Mouse (Mus musculus): Measurements from ENCODE around the gene Daam2. TPM values are rescaled to one million over a fixed set of nuclear protein-coding genes. Genes with fewer than 3 reads are reported as not detected.

Gene Daam2
- polyA plus RNA-seq, 1 experiment from 2014 or later, result 4.0 TPM

DNA sequence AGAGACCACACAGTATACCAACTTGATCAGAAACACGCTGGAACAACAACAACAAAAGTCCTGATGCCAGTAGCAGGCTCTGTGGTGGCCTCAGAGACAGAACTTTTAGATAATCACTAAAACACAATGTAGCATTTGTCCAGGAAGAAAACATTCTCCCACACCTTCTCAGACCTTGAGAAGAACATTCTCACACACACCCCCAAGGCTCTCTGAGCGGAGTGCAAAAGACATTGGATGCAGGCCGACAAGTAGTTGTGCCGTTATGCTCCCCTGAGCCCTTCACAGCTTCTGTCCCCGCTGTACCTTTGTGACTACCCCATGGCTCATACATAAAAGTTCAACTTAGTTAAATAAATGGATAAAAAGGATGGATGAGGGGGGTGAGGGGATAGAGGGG is 37.6 kb downstream of the Daam2 start:
- H3K9me3 ChIP-seq (ENCODE audit: control insufficient read depth, low read length), result no peaks in the 10 kb centered on the region
- DNase-seq (ENCODE audit: low spot score), result no peak
- 79% methylated on average over 5 of the region's 5 CpGs for WGBS
- H3K36me3 ChIP-seq (ENCODE audit: control insufficient read depth, insufficient read depth, low read length), result no peaks in the 10 kb centered on the region
- H3K9ac ChIP-seq (ENCODE audit: low read depth, low read length), result no peak overlapping the region
- no peak overlapping the region for H3K27ac ChIP-seq (ENCODE audit: low read depth, low read length)
- H3K4me3 ChIP-seq (ENCODE audit: low read depth, low read length), result no peak overlapping the region
- ATAC-seq (ENCODE audit: low FRiP score), result no peak
- no peaks in the 10 kb centered on the region for H3K4me1 ChIP-seq (replicated peaks; ENCODE audit: control insufficient read depth, insufficient read depth, low read length)
- H3K4me2 ChIP-seq (replicated peaks; ENCODE audit: low read depth, low read length), result no peak overlapping the region
- H3K27me3 ChIP-seq (ENCODE audit: control insufficient read depth, insufficient read depth, low read length), result no peaks in the 10 kb centered on the region

DNA sequence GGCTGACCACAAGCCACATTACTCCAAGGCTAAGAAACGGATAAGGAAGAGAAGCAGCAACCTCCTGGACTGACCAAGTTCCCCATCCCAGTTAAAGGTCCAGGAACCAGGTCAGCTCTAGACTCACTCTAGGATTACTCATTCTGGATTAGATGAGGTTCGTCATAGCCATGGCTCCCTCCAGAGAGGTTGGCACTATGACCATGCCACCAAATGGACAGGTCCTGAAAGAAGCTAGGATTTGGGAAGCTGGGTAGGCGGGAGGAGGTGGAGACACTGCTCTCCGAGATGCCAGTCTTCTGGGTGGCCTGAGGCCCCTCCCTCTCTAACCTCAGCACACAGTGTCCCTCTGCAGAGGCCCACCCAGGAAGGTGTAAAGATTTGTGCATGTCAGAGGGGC is 38.2 kb downstream of the Daam2 start:
- H3K4me1 ChIP-seq (replicated peaks; ENCODE audit: control insufficient read depth, insufficient read depth, low read length), result no peaks in the 10 kb centered on the region
- H3K36me3 ChIP-seq (ENCODE audit: control insufficient read depth, insufficient read depth, low read length), result no peaks in the 10 kb centered on the region
- H3K9me3 ChIP-seq (ENCODE audit: control insufficient read depth, low read length), result no peaks in the 10 kb centered on the region
- DNase-seq (ENCODE audit: low spot score), result no peak
- WGBS, result 81% methylated on average over 4 of the region's 4 CpGs
- ATAC-seq (ENCODE audit: low FRiP score), result no peak
- no peak overlapping the region for H3K9ac ChIP-seq (ENCODE audit: low read depth, low read length)
- no peak overlapping the region for H3K27ac ChIP-seq (ENCODE audit: low read depth, low read length)
- H3K27me3 ChIP-seq (ENCODE audit: control insufficient read depth, insufficient read depth, low read length), result no peaks in the 10 kb centered on the region
- no peak overlapping the region for H3K4me2 ChIP-seq (replicated peaks; ENCODE audit: low read depth, low read length)
- H3K4me3 ChIP-seq (ENCODE audit: low read depth, low read length), result no peak overlapping the region

DNA sequence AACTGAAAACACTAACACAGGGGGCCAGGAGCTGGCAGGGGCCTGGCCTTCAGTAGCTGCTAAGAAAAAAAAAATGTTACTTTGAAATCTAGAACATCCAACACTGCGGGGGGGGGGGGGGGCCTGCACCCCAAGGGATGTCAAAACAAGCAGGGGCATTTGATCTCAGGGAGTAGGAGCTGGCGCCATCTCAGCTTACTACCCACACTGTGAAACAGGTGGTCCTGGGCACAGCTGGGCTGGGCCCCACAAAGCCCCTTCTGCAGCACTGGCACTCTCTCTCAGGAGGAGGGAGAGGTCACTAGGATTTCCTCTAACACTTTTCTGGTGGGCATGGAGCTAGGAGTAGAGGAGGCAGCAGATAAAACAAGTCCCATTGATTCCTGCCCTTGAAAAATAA is 39.6 kb downstream of the Daam2 start:
- 39% methylated on average over 2 of the region's 2 CpGs for WGBS
- no peaks in the 10 kb centered on the region for H3K9me3 ChIP-seq (ENCODE audit: control insufficient read depth, low read length)
- H3K4me3 ChIP-seq (ENCODE audit: low read depth, low read length), result no peak overlapping the region
- H3K9ac ChIP-seq (ENCODE audit: low read depth, low read length), result no peak overlapping the region
- no peaks in the 10 kb centered on the region for H3K36me3 ChIP-seq (ENCODE audit: control insufficient read depth, insufficient read depth, low read length)
- H3K27me3 ChIP-seq (ENCODE audit: control insufficient read depth, insufficient read depth, low read length), result no peaks in the 10 kb centered on the region
- DNase-seq (ENCODE audit: low spot score) (no peak), ATAC-seq (ENCODE audit: low FRiP score) (no peak)
- H3K27ac ChIP-seq (ENCODE audit: low read depth, low read length), result no peak overlapping the region
- no peaks in the 10 kb centered on the region for H3K4me1 ChIP-seq (replicated peaks; ENCODE audit: control insufficient read depth, insufficient read depth, low read length)
- no peak overlapping the region for H3K4me2 ChIP-seq (replicated peaks; ENCODE audit: low read depth, low read length)

DNA sequence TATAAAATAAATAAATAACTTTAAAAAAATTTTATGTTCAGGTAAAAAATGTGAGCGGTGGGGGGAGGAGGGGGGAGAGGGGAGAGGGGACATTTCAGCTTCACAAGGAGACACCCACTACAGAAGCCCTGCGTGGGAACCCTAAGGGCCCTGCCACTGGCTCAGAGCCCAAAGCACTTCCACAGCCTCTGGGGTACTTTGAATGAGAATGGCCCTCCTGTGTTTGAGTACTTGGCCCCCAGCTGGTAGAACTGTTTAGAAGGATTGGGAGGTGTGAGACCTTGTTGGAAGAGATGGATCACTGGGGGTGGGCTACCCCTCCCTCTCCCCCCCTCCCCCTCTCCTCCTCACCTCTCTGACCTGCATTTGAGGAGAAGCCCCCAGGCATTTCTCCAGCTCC is 41.7 kb downstream of the Daam2 start:
- ATAC-seq (ENCODE audit: low FRiP score) (no peak), DNase-seq (ENCODE audit: low spot score) (no peak)
- Histone ChIP-seq H3K9ac (ENCODE audit: low read depth, low read length) (no peak overlapping the region), H3K36me3 (ENCODE audit: control insufficient read depth, insufficient read depth, low read length) (no peaks in the 10 kb centered on the region), H3K4me2 (replicated peaks; ENCODE audit: low read depth, low read length) (no peak overlapping the region), H3K27me3 (ENCODE audit: control insufficient read depth, insufficient read depth, low read length) (no peaks in the 10 kb centered on the region), H3K9me3 (ENCODE audit: control insufficient read depth, low read length) (no peaks in the 10 kb centered on the region), H3K4me3 (ENCODE audit: low read depth, low read length) (no peak overlapping the region), H3K4me1 (replicated peaks; ENCODE audit: control insufficient read depth, insufficient read depth, low read length) (no peaks in the 10 kb centered on the region), H3K27ac (ENCODE audit: low read depth, low read length) (no peak overlapping the region)
- 31% methylated on average over 2 of the region's 2 CpGs for WGBS

DNA sequence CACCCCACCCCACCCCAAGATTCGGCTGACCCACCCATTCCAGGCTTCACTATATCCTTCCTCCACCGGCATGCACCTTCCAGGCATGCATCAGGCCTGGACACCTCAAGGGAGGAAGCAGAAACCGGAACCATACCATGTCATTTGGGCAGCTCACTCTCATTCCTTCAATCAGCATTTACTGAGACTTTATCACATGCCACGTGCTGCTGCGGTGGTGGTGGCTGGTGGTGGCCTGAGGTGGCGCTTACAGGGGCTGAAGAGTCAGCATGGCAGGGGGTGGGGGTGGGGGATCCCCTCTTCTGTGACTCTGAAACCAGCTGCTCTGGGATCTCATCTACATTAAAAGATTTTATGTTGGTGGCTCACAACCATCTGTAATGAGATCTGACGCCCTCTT is 42.1 kb downstream of the Daam2 start:
- no peak overlapping the region for H3K27ac ChIP-seq (ENCODE audit: low read depth, low read length)
- no peak overlapping the region for H3K4me3 ChIP-seq (ENCODE audit: low read depth, low read length)
- no peak for DNase-seq (ENCODE audit: low spot score)
- no peaks in the 10 kb centered on the region for H3K27me3 ChIP-seq (ENCODE audit: control insufficient read depth, insufficient read depth, low read length)
- WGBS, result 59% methylated on average over 7 of the region's 7 CpGs
- no peak overlapping the region for H3K4me2 ChIP-seq (replicated peaks; ENCODE audit: low read depth, low read length)
- no peaks in the 10 kb centered on the region for H3K36me3 ChIP-seq (ENCODE audit: control insufficient read depth, insufficient read depth, low read length)
- H3K9ac ChIP-seq (ENCODE audit: low read depth, low read length), result no peak overlapping the region
- ATAC-seq (ENCODE audit: low FRiP score), result no peak
- H3K9me3 ChIP-seq (ENCODE audit: control insufficient read depth, low read length), result no peaks in the 10 kb centered on the region
- H3K4me1 ChIP-seq (replicated peaks; ENCODE audit: control insufficient read depth, insufficient read depth, low read length), result no peaks in the 10 kb centered on the region

DNA sequence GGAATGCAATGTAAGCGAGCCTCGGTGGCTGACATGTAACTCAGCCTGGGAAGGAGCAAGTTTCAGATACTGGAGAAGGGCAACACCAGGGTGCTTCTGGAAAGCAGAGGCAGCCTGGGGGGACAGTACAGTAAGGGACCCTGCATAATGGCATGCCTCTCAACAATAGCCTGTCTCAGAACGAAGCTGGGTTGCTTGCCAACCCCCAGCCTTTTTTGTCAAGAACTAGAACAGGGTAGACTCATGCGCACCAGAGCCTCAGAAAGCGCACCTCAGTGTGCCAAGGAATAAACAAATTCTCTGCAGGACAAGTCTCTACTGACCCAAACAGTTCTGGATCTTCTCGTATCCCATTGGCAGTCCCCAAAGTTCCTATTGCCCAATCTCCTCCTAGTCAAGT is 43.5 kb downstream of the Daam2 start:
- Histone ChIP-seq H3K4me2 (replicated peaks; ENCODE audit: low read depth, low read length) (no peak overlapping the region), H3K27me3 (ENCODE audit: control insufficient read depth, insufficient read depth, low read length) (no peaks in the 10 kb centered on the region), H3K9ac (ENCODE audit: low read depth, low read length) (no peak overlapping the region), H3K36me3 (ENCODE audit: control insufficient read depth, insufficient read depth, low read length) (no peaks in the 10 kb centered on the region), H3K9me3 (ENCODE audit: control insufficient read depth, low read length) (no peaks in the 10 kb centered on the region), H3K27ac (ENCODE audit: low read depth, low read length) (no peak overlapping the region), H3K4me3 (ENCODE audit: low read depth, low read length) (no peak overlapping the region), H3K4me1 (replicated peaks; ENCODE audit: control insufficient read depth, insufficient read depth, low read length) (no peaks in the 10 kb centered on the region)
- ATAC-seq (ENCODE audit: low FRiP score), result no peak
- no peak for DNase-seq (ENCODE audit: low spot score)
- WGBS, result 76% methylated on average over 6 of the region's 6 CpGs

DNA sequence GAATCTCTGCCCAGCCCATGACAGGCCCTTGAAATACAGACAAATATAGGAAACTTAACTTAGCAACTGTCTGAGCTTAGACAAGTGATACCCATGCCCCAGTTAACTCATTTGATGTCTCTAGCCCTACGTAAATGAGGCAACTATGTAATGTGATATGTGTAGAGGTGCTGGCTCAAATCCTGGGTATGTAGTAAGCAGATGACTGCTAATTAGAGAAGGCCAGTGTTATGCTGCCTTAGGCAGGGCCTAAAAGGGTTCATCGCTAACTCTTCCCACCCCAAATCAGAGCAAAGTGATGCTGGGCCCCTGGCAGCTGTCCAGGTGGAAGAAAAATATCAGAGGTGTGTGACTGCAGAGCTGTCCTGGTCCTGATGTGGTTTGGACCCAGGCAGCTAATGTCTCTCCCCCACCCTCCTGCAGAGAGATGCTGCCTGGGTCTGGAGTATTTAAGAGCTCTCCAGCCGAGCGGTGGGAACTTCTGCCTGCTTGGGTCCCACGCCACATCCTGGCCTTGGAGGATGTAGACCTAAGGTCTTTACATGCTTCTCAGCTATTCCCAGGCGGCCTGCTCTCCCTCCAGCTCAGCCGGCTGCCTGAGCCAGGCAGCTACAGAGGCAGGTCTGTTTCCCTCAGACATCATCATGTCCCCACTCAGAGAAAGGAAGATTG is 44.4 kb downstream of the Daam2 start:
- H3K9me3 ChIP-seq (ENCODE audit: control insufficient read depth, low read length), result no peaks in the 10 kb centered on the region
- DNase-seq (ENCODE audit: low spot score), result no peak
- H3K4me3 ChIP-seq (ENCODE audit: low read depth, low read length), result no peak overlapping the region
- no peak for ATAC-seq (ENCODE audit: low FRiP score)
- H3K4me2 ChIP-seq (replicated peaks; ENCODE audit: low read depth, low read length), result no peak overlapping the region
- no peak overlapping the region for H3K9ac ChIP-seq (ENCODE audit: low read depth, low read length)
- no peaks in the 10 kb centered on the region for H3K4me1 ChIP-seq (replicated peaks; ENCODE audit: control insufficient read depth, insufficient read depth, low read length)
- no peaks in the 10 kb centered on the region for H3K27me3 ChIP-seq (ENCODE audit: control insufficient read depth, insufficient read depth, low read length)
- H3K36me3 ChIP-seq (ENCODE audit: control insufficient read depth, insufficient read depth, low read length), result no peaks in the 10 kb centered on the region
- 81% methylated on average over 7 of the region's 7 CpGs for WGBS
- H3K27ac ChIP-seq (ENCODE audit: low read depth, low read length), result no peak overlapping the region

DNA sequence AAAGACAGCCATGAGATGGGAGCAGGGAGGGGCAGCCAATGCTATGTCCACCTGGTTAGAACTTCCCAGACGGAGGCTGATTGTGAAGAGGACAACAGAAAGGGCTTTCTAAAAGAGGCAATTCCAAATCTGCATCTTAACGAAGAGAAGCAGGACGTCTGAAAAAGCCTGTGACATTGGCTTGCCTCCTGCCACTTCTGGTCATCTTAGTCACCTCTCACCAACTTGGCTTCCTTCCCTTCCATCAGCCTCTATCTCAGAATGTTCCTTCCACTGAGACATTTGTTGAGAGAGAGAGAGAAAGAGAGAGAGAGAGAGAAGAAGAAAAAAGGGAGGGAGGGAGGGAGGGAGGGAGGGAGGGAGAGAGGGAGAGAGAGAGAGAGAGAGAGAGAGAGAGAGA is 47.1 kb downstream of the Daam2 start:
- 79% methylated on average over 3 of the region's 3 CpGs for WGBS
- Histone ChIP-seq H3K27me3 (ENCODE audit: control insufficient read depth, insufficient read depth, low read length) (no peaks in the 10 kb centered on the region), H3K27ac (ENCODE audit: low read depth, low read length) (no peak overlapping the region), H3K4me1 (replicated peaks; ENCODE audit: control insufficient read depth, insufficient read depth, low read length) (no peaks in the 10 kb centered on the region), H3K9ac (ENCODE audit: low read depth, low read length) (no peak overlapping the region), H3K9me3 (ENCODE audit: control insufficient read depth, low read length) (no peaks in the 10 kb centered on the region), H3K36me3 (ENCODE audit: control insufficient read depth, insufficient read depth, low read length) (no peaks in the 10 kb centered on the region), H3K4me3 (ENCODE audit: low read depth, low read length) (no peak overlapping the region), H3K4me2 (replicated peaks; ENCODE audit: low read depth, low read length) (no peak overlapping the region)
- no peak for DNase-seq (ENCODE audit: low spot score)
- ATAC-seq (ENCODE audit: low FRiP score), result no peak

DNA sequence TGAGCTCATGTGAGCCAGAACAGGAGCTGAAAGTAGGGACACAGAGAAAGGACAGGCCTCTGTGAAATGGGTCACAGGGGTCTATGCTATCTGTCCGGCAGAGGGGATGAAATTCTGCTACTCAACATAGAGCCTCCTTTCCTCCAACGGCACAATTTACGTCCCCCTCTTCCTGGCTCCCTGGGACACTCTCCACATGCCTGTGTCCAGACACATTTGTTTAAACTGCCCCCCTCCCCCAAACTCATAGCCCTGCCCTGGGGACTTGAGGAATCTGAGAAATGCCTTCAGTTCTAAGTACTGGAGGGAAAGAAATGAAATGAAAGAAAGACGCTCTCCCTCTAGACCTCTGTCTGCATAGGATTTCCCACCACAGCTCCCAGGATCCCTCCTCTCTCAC is 48.5 kb downstream of the Daam2 start:
- 70% methylated on average over 4 of the region's 4 CpGs for WGBS
- no peaks in the 10 kb centered on the region for H3K4me1 ChIP-seq (replicated peaks; ENCODE audit: control insufficient read depth, insufficient read depth, low read length)
- DNase-seq (ENCODE audit: low spot score), result no peak
- no peak overlapping the region for H3K4me2 ChIP-seq (replicated peaks; ENCODE audit: low read depth, low read length)
- H3K9me3 ChIP-seq (ENCODE audit: control insufficient read depth, low read length), result no peaks in the 10 kb centered on the region
- no peak overlapping the region for H3K4me3 ChIP-seq (ENCODE audit: low read depth, low read length)
- no peak for ATAC-seq (ENCODE audit: low FRiP score)
- no peak overlapping the region for H3K9ac ChIP-seq (ENCODE audit: low read depth, low read length)
- H3K27me3 ChIP-seq (ENCODE audit: control insufficient read depth, insufficient read depth, low read length), result no peaks in the 10 kb centered on the region
- H3K27ac ChIP-seq (ENCODE audit: low read depth, low read length), result no peak overlapping the region
- no peaks in the 10 kb centered on the region for H3K36me3 ChIP-seq (ENCODE audit: control insufficient read depth, insufficient read depth, low read length)
